Mouse (Mus musculus): ENCODE results near the gene Sdad1. TPM values are rescaled to one million over a fixed set of nuclear protein-coding genes. Genes with fewer than 3 reads are reported as not detected.

Gene Sdad1
- total RNA-seq, 2 experiments from 2014 or later, result 20.0 to 23.1 TPM

- TF ChIP-seq CTCF (conservative IDR thresholded peaks at IDR 0.05), result no peak
- Histone ChIP-seq H3K27ac (no peak overlapping the region), H3K4me3 (no peak overlapping the region)
- DNase-seq (ENCODE audit: low spot score in 2 of 2), result no peak
Measured at GRCm38 (mm10) chr5:92252031-92252430, 58.2 kb downstream of the Sdad1 start.

GRCm38 (mm10) chr5:92248614-92249013, 61.7 kb downstream of the Sdad1 start:
- TF ChIP-seq CTCF (conservative IDR thresholded peaks at IDR 0.05), result no peak
- no peak for DNase-seq (ENCODE audit: low spot score in 2 of 2)
- H3K27ac ChIP-seq, result no peak overlapping the region
- H3K4me3 ChIP-seq, result no peak overlapping the region

GRCm38 (mm10) chr5:92245483-92245882, 64.8 kb downstream of the Sdad1 start:
- TF ChIP-seq CTCF (conservative IDR thresholded peaks at IDR 0.05), result no peak
- no peak overlapping the region for H3K27ac ChIP-seq
- no peak overlapping the region for H3K4me3 ChIP-seq
- no peak for DNase-seq (ENCODE audit: low spot score in 2 of 2)

- no peak overlapping the region for H3K4me3 ChIP-seq
- no peak for DNase-seq (ENCODE audit: low spot score in 2 of 2)
- TF ChIP-seq CTCF (conservative IDR thresholded peaks at IDR 0.05), result no peak
- no peak overlapping the region for H3K27ac ChIP-seq
Measured at GRCm38 (mm10) chr5:92244900-92245299, 65.4 kb downstream of the Sdad1 start.

GRCm38 (mm10) chr5:92240769-92241168, 69.5 kb downstream of the Sdad1 start:
- TF ChIP-seq CTCF (conservative IDR thresholded peaks at IDR 0.05), result no peak
- Histone ChIP-seq H3K27ac (no peak overlapping the region), H3K4me3 (no peak overlapping the region)
- peak; percentile 33 to 74 for DNase-seq (ENCODE audit: low spot score in 2 of 2)

- DNase-seq (ENCODE audit: low spot score in 2 of 2), result peak; percentile 77
- H3K4me3 ChIP-seq, result peak overlapping the region; percentile 30; the same call in 1 of the 2 replicates
- peak; percentile 85 for TF ChIP-seq CTCF (conservative IDR thresholded peaks at IDR 0.05)
Measured at GRCm38 (mm10) chr5:92239333-92240232, 70.7 kb downstream of the Sdad1 start.

GRCm38 (mm10) chr5:92234939-92235557, 75.2 kb downstream of the Sdad1 start:
- no peak for DNase-seq (ENCODE audit: low spot score in 2 of 2)
- Histone ChIP-seq H3K4me3 (no peak overlapping the region), H3K27ac (no peak overlapping the region)
- no peak for TF ChIP-seq CTCF (conservative IDR thresholded peaks at IDR 0.05)

More at GRCm38 (mm10) chr5:92239333-92240232, 70.7 kb downstream of the Sdad1 start:
- no peak overlapping the region for H3K27ac ChIP-seq

Other genes with a start within 250 kb of the Sdad1 start
- 100 to 1,000 TPM; 233 to 246 TPM for gene G3bp2, start 226.8 kb downstream of the Sdad1 start, total RNA-seq (2021)
- gene Uso1, start 172.5 kb downstream of the Sdad1 start, total RNA-seq (2021), result 10 to 100 TPM; 76.7 to 79.6 TPM
- not detected for gene U90926, start 95.1 kb downstream of the Sdad1 start, total RNA-seq (2021)
- 1 to 10 TPM; 1.0 to 1.1 TPM for gene Ppef2, start 54.2 kb downstream of the Sdad1 start, total RNA-seq (2021)
- gene Naaa, start 32.3 kb downstream of the Sdad1 start, total RNA-seq (2021), result 10 to 100 TPM; 50.1 to 51.0 TPM
- not detected for gene Cxcl9, start 17.6 kb upstream of the Sdad1 start, total RNA-seq (2021)
- 1 to 10 TPM; 3.7 to 4.8 TPM for gene Art3, start 21.3 kb upstream of the Sdad1 start, total RNA-seq (2021)
- gene Cxcl10, start 38.4 kb upstream of the Sdad1 start, total RNA-seq (2021), result not detected
- 10 to 100 TPM; 32.1 to 32.2 TPM for gene Nup54, start 124.7 kb upstream of the Sdad1 start, total RNA-seq (2021)
- gene Scarb2, start 196.4 kb upstream of the Sdad1 start, total RNA-seq (2021), result 10 to 100 TPM; 88.9 to 89.8 TPM
- under 1 TPM in 1 of 2 experiments, not detected in 1; 0.51 TPM for gene Fam47e, start 244.6 kb upstream of the Sdad1 start, total RNA-seq (2021)